Mouse (Mus musculus): ENCODE results near the gene Adam11.

DNA sequence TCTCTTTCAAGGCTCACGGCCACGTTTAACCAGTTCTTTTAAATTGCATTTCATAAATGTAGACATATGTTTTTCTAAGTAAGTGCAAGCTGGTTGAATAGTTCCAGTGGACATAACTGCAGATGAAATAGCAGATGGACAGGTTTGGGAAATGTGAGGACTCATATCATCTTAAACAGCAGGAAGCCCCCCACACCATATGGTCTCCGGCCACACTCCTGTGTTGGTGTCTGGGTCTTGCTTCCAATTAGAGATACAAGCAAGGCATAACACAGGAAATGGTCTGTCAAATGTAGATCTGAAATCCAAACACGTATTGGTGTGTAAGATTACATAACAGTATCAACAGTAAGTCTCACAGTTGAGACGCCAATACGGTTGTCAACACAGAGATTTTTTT lies 29.9 kb upstream of the Adam11 start:
- TF ChIP-seq CTCF (IDR thresholded peaks at IDR 0.05; ENCODE audit: extremely low read depth, insufficient read depth, insufficient read length, insufficient replicate concordance) (no peak), POLR2A (IDR thresholded peaks at IDR 0.05; ENCODE audit: low read depth, low read length) (no peak)
